Mouse (Mus musculus) forebrain, embryonic 10.5 days (tissue): Measurements from ENCODE around the gene Aoah. TPM values are rescaled to one million over a fixed set of nuclear protein-coding genes. Genes with fewer than 3 reads are reported as not detected.

Experiments used
- DNase-seq: peaks from one replicate; pipeline ENCODE4 v3.0.0-alpha.2; 2017; ENCODE audit warnings: low spot score; ENCODE audit errors: extremely low spot score
- H3K27ac ChIP-seq: fragments of 300-500 bp; sonication (generic); 2 replicates; pipeline ENCODE4 v1.5.1; 2016; ENCODE audit warnings: mild to moderate bottlenecking
- H3K27me3 ChIP-seq: fragments of 300-500 bp; sonication (generic); 2 replicates; pipeline ENCODE4 v1.6.1; 2016; ENCODE audit warnings: mild to moderate bottlenecking; ENCODE audit not compliant: poor library complexity, severe bottlenecking
- H3K36me3 ChIP-seq: fragments of 300-500 bp; sonication (generic); replicated peaks from 2 replicates; pipeline ENCODE4 v1.6.1; 2016; ENCODE audit warnings: mild to moderate bottlenecking, moderate library complexity
- H3K4me1 ChIP-seq: fragments of 300-500 bp; sonication (generic); 2 replicates; pipeline ENCODE4 v1.6.1; 2016
- H3K4me3 ChIP-seq: fragments of 300-500 bp; sonication (generic); 2 replicates; pipeline ENCODE4 v1.5.1; 2016; ENCODE audit warnings: mild to moderate bottlenecking, moderate library complexity
- H3K9me3 ChIP-seq: fragments of 300-500 bp; sonication (generic); 2 replicates; pipeline ENCODE4 v1.6.1; 2016; ENCODE audit warnings: mild to moderate bottlenecking, moderate library complexity
- WGBS: fragments of 180-500 bp; shearing (Covaris S2); methylation state at CpG from one replicate; pipeline ENCODE4 v1.1.7; 2016; 5-methylcytosine and 5-hydroxymethylcytosine counted together
- polyA plus RNA-seq: library from polyadenylated mRNA; unstranded; fragments of >200 nt; fragmentation: Nextera tagmentation; extraction: Ambion mirVana; gene quantifications from 2 replicates; pipeline ENCODE4 v1.2.1, GENCODE M21; 2016

Gene Aoah
- polyA plus RNA-seq, 1 experiment from 2014 or later = 0.40 TPM

GRCm38 (mm10) chr13:20820712-20821328, 26.9 kb downstream of the Aoah start:
- DNase-seq = no peak
- Histone ChIP-seq H3K27ac (no peak overlapping the region), H3K9me3 (no peaks in the 10 kb centered on the region), H3K4me1 (no peaks in the 10 kb centered on the region), H3K36me3 (no peaks in the 10 kb centered on the region), H3K27me3 (no peaks in the 10 kb centered on the region), H3K4me3 (no peak overlapping the region)
- WGBS = 56% methylated on average over 2 of the region's 2 CpGs

GRCm38 (mm10) chr13:20828728-20829127, 34.8 kb downstream of the Aoah start:
- Histone ChIP-seq H3K9me3 (0 out of 2 replicates have a peak, but pooled peaks cover 3% of the 10 kb centered on the region), H3K4me1 (no peaks in the 10 kb centered on the region), H3K4me3 (no peak overlapping the region), H3K36me3 (no peaks in the 10 kb centered on the region), H3K27ac (no peak overlapping the region), H3K27me3 (no peaks in the 10 kb centered on the region)
- no peak for DNase-seq
- WGBS = 90% methylated on average over 2 of the region's 2 CpGs

- no peaks in the 10 kb centered on the region for H3K27me3 ChIP-seq
- no peak overlapping the region for H3K27ac ChIP-seq
- 86% methylated on average over 9 of the region's 9 CpGs for WGBS
- H3K4me1 ChIP-seq = no peaks in the 10 kb centered on the region
- H3K4me3 ChIP-seq = no peak overlapping the region
- no peak for DNase-seq
- H3K36me3 ChIP-seq = no peaks in the 10 kb centered on the region
- H3K9me3 ChIP-seq = 0 out of 2 replicates have a peak, but pooled peaks cover 3% of the 10 kb centered on the region
Measured at GRCm38 (mm10) chr13:20829181-20829900, 35.4 kb downstream of the Aoah start.

GRCm38 (mm10) chr13:20855893-20856292, 62.0 kb downstream of the Aoah start:
- Histone ChIP-seq H3K27me3 (no peaks in the 10 kb centered on the region), H3K27ac (no peak overlapping the region), H3K4me3 (no peak overlapping the region), H3K36me3 (no peaks in the 10 kb centered on the region), H3K4me1 (no peaks in the 10 kb centered on the region), H3K9me3 (no peaks in the 10 kb centered on the region)
- DNase-seq = no peak
- 76% methylated on average over 3 of the region's 3 CpGs for WGBS

- Histone ChIP-seq H3K36me3 (no peaks in the 10 kb centered on the region), H3K27me3 (no peaks in the 10 kb centered on the region), H3K4me1 (no peaks in the 10 kb centered on the region), H3K4me3 (no peak overlapping the region), H3K27ac (no peak overlapping the region), H3K9me3 (no peaks in the 10 kb centered on the region)
- 50% methylated on average over 1 of the region's 1 CpGs for WGBS
- no peak for DNase-seq
Measured at GRCm38 (mm10) chr13:20899372-20899771, 105.5 kb downstream of the Aoah start.

- no peaks in the 10 kb centered on the region for H3K9me3 ChIP-seq
- 75% methylated on average over 8 of the region's 8 CpGs for WGBS
Measured at GRCm38 (mm10) chr13:20900396-20900971, 106.6 kb downstream of the Aoah start.

GRCm38 (mm10) chr13:20900972-20901457, 107.1 kb downstream of the Aoah start:
- 37% methylated on average over 2 of the region's 2 CpGs for WGBS
- DNase-seq = no peak
- Histone ChIP-seq H3K9me3 (no peaks in the 10 kb centered on the region), H3K27me3 (no peaks in the 10 kb centered on the region), H3K4me1 (no peaks in the 10 kb centered on the region), H3K36me3 (no peaks in the 10 kb centered on the region), H3K27ac (no peak overlapping the region), H3K4me3 (no peak overlapping the region)

More at GRCm38 (mm10) chr13:20900396-20900971, 106.6 kb downstream of the Aoah start:
- no peak overlapping the region for H3K27ac ChIP-seq
- H3K36me3 ChIP-seq = no peaks in the 10 kb centered on the region
- no peak for DNase-seq
- no peaks in the 10 kb centered on the region for H3K27me3 ChIP-seq
- H3K4me3 ChIP-seq = no peak overlapping the region
- no peaks in the 10 kb centered on the region for H3K4me1 ChIP-seq

- no peak overlapping the region for H3K27ac ChIP-seq
- H3K4me1 ChIP-seq = no peaks in the 10 kb centered on the region
- H3K36me3 ChIP-seq = no peaks in the 10 kb centered on the region
- 82% methylated on average over 3 of the region's 3 CpGs for WGBS
- H3K27me3 ChIP-seq = no peaks in the 10 kb centered on the region
- H3K9me3 ChIP-seq = no peaks in the 10 kb centered on the region
- DNase-seq = no peak
- H3K4me3 ChIP-seq = no peak overlapping the region
Measured at GRCm38 (mm10) chr13:20901634-20902135, 107.8 kb downstream of the Aoah start.

- Histone ChIP-seq H3K4me3 (no peak overlapping the region), H3K4me1 (no peaks in the 10 kb centered on the region), H3K9me3 (no peaks in the 10 kb centered on the region), H3K27me3 (no peaks in the 10 kb centered on the region), H3K36me3 (no peaks in the 10 kb centered on the region), H3K27ac (no peak overlapping the region)
- DNase-seq = no peak
- 75% methylated on average over 4 of the region's 4 CpGs for WGBS
Measured at GRCm38 (mm10) chr13:20904118-20904517, 110.2 kb downstream of the Aoah start.

- no peaks in the 10 kb centered on the region for H3K36me3 ChIP-seq
- no peaks in the 10 kb centered on the region for H3K27me3 ChIP-seq
- H3K4me1 ChIP-seq = no peaks in the 10 kb centered on the region
- WGBS = 72% methylated on average over 2 of the region's 2 CpGs
- H3K9me3 ChIP-seq = no peaks in the 10 kb centered on the region
- no peak overlapping the region for H3K27ac ChIP-seq
- no peak for DNase-seq
- H3K4me3 ChIP-seq = no peak overlapping the region
Measured at GRCm38 (mm10) chr13:20905195-20905594, 111.3 kb downstream of the Aoah start.

- 82% methylated on average over 10 of the region's 10 CpGs for WGBS
- Histone ChIP-seq H3K27ac (no peak overlapping the region), H3K9me3 (no peaks in the 10 kb centered on the region), H3K4me3 (no peak overlapping the region), H3K36me3 (no peaks in the 10 kb centered on the region), H3K27me3 (no peaks in the 10 kb centered on the region), H3K4me1 (no peaks in the 10 kb centered on the region)
- no peak for DNase-seq
Measured at GRCm38 (mm10) chr13:20916698-20917511, 123.0 kb downstream of the Aoah start.

- Histone ChIP-seq H3K4me1 (no peaks in the 10 kb centered on the region), H3K27me3 (no peaks in the 10 kb centered on the region), H3K9me3 (no peaks in the 10 kb centered on the region), H3K36me3 (no peaks in the 10 kb centered on the region), H3K4me3 (no peak overlapping the region), H3K27ac (no peak overlapping the region)
- no peak for DNase-seq
- 94% methylated on average over 3 of the region's 3 CpGs for WGBS
Measured at GRCm38 (mm10) chr13:20920401-20920800, 126.5 kb downstream of the Aoah start.
